Mouse (Mus musculus) left cerebral cortex, postnatal 10 days (tissue): Measurements from ENCODE around the gene Inpp5a. TPM values are rescaled to one million over a fixed set of nuclear protein-coding genes. Genes with fewer than 3 reads are reported as not detected.

Experiments used
- DNase-seq, 2 experiments: peaks; one replicate each; pipeline ENCODE4 v3.0.0; 2021 to 2022; ENCODE audit warnings: low spot score in 2 of 2, mixed read lengths in 1 of 2; ENCODE audit errors: extremely low spot score in 1 of 2
- intact Hi-C: fragments of 180-260 bp; cut with DNase I; formaldehyde crosslinking; loops from one replicate; pipeline ENCODE4 v1.15.1; 2025
- total RNA-seq, 2 experiments: library from RNA; stranded (reverse); gene quantifications; 2 replicates each; pipeline ENCODE4 v1.2.3; 2021

Inpp5a gene
- total RNA-seq, 2 experiments from 2014 or later, result 43.3 to 44.4 TPM

GRCm38 (mm10) chr7:139392691-139393235 is 3.9 kb downstream of the Inpp5a start:
- intact Hi-C loops, result no loop called here
- DNase-seq, result no peak

- intact Hi-C loops, result loop anchor here (5.0 kb wide), 1 partner anchor 70 kb away; no protein-coding TSS in a partner anchor
- DNase-seq, result peak in 1 of 2 experiments; percentile 72
Measured at GRCm38 (mm10) chr7:139397521-139397920, 8.6 kb downstream of the Inpp5a start.

GRCm38 (mm10) chr7:139398111-139398510 is 9.2 kb downstream of the Inpp5a start:
- intact Hi-C loops, result loop anchor here (5.0 kb wide), 1 partner anchor 69 kb away; no protein-coding TSS in a partner anchor
- DNase-seq, result no peak

- no peak for DNase-seq
- intact Hi-C loops, result loop anchor here (5.0 kb wide), 1 partner anchor 69 kb away; no protein-coding TSS in a partner anchor
Measured at GRCm38 (mm10) chr7:139398530-139399021, 9.7 kb downstream of the Inpp5a start.

GRCm38 (mm10) chr7:139399572-139399971 is 10.7 kb downstream of the Inpp5a start:
- intact Hi-C loops, result loop anchor here (5.0 kb wide), 1 partner anchor 68 kb away; no protein-coding TSS in a partner anchor
- DNase-seq, result no peak

- DNase-seq, result no peak
- intact Hi-C loops, result loop anchor here (5.0 kb wide), 1 partner anchor 67 kb away; no protein-coding TSS in a partner anchor
Measured at GRCm38 (mm10) chr7:139399977-139400685, 11.2 kb downstream of the Inpp5a start.

GRCm38 (mm10) chr7:139400926-139401325 is 12.0 kb downstream of the Inpp5a start:
- no peak for DNase-seq
- intact Hi-C loops, result no loop called here

GRCm38 (mm10) chr7:139401791-139402190 is 12.9 kb downstream of the Inpp5a start:
- intact Hi-C loops, result no loop called here

GRCm38 (mm10) chr7:139402721-139403120 is 13.8 kb downstream of the Inpp5a start:
- no peak for DNase-seq
- intact Hi-C loops, result no loop called here

More at GRCm38 (mm10) chr7:139401791-139402190, 12.9 kb downstream of the Inpp5a start:
- DNase-seq, result no peak

GRCm38 (mm10) chr7:139406581-139406980 is 17.7 kb downstream of the Inpp5a start:
- DNase-seq, result no peak
- intact Hi-C loops, result no loop called here

GRCm38 (mm10) chr7:139407966-139408365 is 19.1 kb downstream of the Inpp5a start:
- peak in 1 of 2 experiments; percentile 9 for DNase-seq
- intact Hi-C loops, result no loop called here

GRCm38 (mm10) chr7:139409903-139410302 is 21.0 kb downstream of the Inpp5a start:
- intact Hi-C loops, result no loop called here
- DNase-seq, result peak in 1 of 2 experiments; percentile 10

GRCm38 (mm10) chr7:139412223-139412950 is 23.5 kb downstream of the Inpp5a start:
- peak in 1 of 2 experiments; percentile 42 for DNase-seq
- intact Hi-C loops, result no loop called here

GRCm38 (mm10) chr7:139413400-139413799 is 24.5 kb downstream of the Inpp5a start:
- DNase-seq, result peak in 1 of 2 experiments; percentile 13
- intact Hi-C loops, result no loop called here

- intact Hi-C loops, result no loop called here
- DNase-seq, result peak in 1 of 2 experiments; percentile 35
Measured at GRCm38 (mm10) chr7:139415616-139416225, 26.8 kb downstream of the Inpp5a start.

GRCm38 (mm10) chr7:139418371-139418770 is 29.5 kb downstream of the Inpp5a start:
- intact Hi-C loops, result no loop called here
- DNase-seq, result peak in 1 of 2 experiments; percentile 4

- no peak for DNase-seq
- intact Hi-C loops, result no loop called here
Measured at GRCm38 (mm10) chr7:139422827-139423226, 33.9 kb downstream of the Inpp5a start.

- DNase-seq, result peak in 1 of 2 experiments; percentile 49
- intact Hi-C loops, result no loop called here
Measured at GRCm38 (mm10) chr7:139434095-139434830, 45.4 kb downstream of the Inpp5a start.
